Mouse (Mus musculus) cerebellum, adult (tissue): ENCODE results near the gene Grid1.

ENCODE experiments used
- ATAC-seq: cut with Nextera tagmentation; 2 replicates; pipeline ENCODE4 v1.9.2; 2017; ENCODE audit warnings: mild to moderate bottlenecking, moderate library complexity, mixed read lengths; ENCODE audit not compliant: insufficient number of reproducible peaks, low FRiP score, low TSS enrichment

The Grid1 gene

GRCm38 (mm10) chr14:35173861-35174260, 354.0 kb downstream of the Grid1 start:
- no peak for ATAC-seq

- no peak for ATAC-seq
Measured at GRCm38 (mm10) chr14:35176021-35176420, 356.1 kb downstream of the Grid1 start.

- no peak for ATAC-seq
Measured at GRCm38 (mm10) chr14:35179076-35179475, 359.2 kb downstream of the Grid1 start.

GRCm38 (mm10) chr14:35185399-35185798, 365.5 kb downstream of the Grid1 start:
- ATAC-seq = no peak

GRCm38 (mm10) chr14:35192256-35192655, 372.3 kb downstream of the Grid1 start:
- ATAC-seq = no peak

GRCm38 (mm10) chr14:35197371-35197770, 377.5 kb downstream of the Grid1 start:
- ATAC-seq = no peak

- ATAC-seq = no peak
Measured at GRCm38 (mm10) chr14:35198447-35198846, 378.5 kb downstream of the Grid1 start.

- no peak for ATAC-seq
Measured at GRCm38 (mm10) chr14:35198899-35199298, 379.0 kb downstream of the Grid1 start.

GRCm38 (mm10) chr14:35209444-35209843, 389.5 kb downstream of the Grid1 start:
- no peak for ATAC-seq

- ATAC-seq = no peak
Measured at GRCm38 (mm10) chr14:35219021-35219420, 399.1 kb downstream of the Grid1 start.

- no peak for ATAC-seq
Measured at GRCm38 (mm10) chr14:35222196-35222595, 402.3 kb downstream of the Grid1 start.

- no peak for ATAC-seq
Measured at GRCm38 (mm10) chr14:35227581-35227980, 407.7 kb downstream of the Grid1 start.

- ATAC-seq = no peak
Measured at GRCm38 (mm10) chr14:35231384-35231783, 411.5 kb downstream of the Grid1 start.

- no peak for ATAC-seq
Measured at GRCm38 (mm10) chr14:35242882-35243281, 423.0 kb downstream of the Grid1 start.

- ATAC-seq = no peak
Measured at GRCm38 (mm10) chr14:35244776-35245548, 425.1 kb downstream of the Grid1 start.

- peak; percentile 36; the same call in 1 of the 2 replicates for ATAC-seq
Measured at GRCm38 (mm10) chr14:35250412-35250811, 430.5 kb downstream of the Grid1 start.

- ATAC-seq = no peak
Measured at GRCm38 (mm10) chr14:35254477-35254876, 434.6 kb downstream of the Grid1 start.

GRCm38 (mm10) chr14:35270260-35270659, 450.4 kb downstream of the Grid1 start:
- no peak for ATAC-seq

GRCm38 (mm10) chr14:35309201-35309600, 489.3 kb downstream of the Grid1 start:
- ATAC-seq = no peak

- ATAC-seq = no peak
Measured at GRCm38 (mm10) chr14:35313380-35314299, 493.7 kb downstream of the Grid1 start.

- ATAC-seq = no peak
Measured at GRCm38 (mm10) chr14:35326306-35326705, 506.4 kb downstream of the Grid1 start.
